Mouse (Mus musculus) neural tube, embryonic 13.5 days (tissue): ENCODE results near the gene Sds. TPM values are rescaled to one million over a fixed set of nuclear protein-coding genes. Genes with fewer than 3 reads are reported as not detected.
A peak's percentile ranks its signal among the peaks of the same experiment; 100 is the strongest.

Experiments
- ATAC-seq: fragments of 200-750 bp; cut with Nextera tagmentation; 2 replicates; pipeline ENCODE4 v1.8.0; 2017; ENCODE audit warnings: low read depth, mild to moderate bottlenecking, moderate TSS enrichment, moderate library complexity
- H3K27ac ChIP-seq: fragments of 300-500 bp; sonication (generic); replicated peaks from 2 replicates; pipeline ENCODE4 v1.5.1; 2015; ENCODE audit warnings: moderate library complexity, mild to moderate bottlenecking, inconsistent platforms
- H3K27me3 ChIP-seq: fragments of 300-500 bp; sonication (generic); 2 replicates; pipeline ENCODE4 v1.6.1; 2015; ENCODE audit warnings: mild to moderate bottlenecking, inconsistent platforms
- H3K36me3 ChIP-seq: fragments of 300-500 bp; sonication (generic); 2 replicates; pipeline ENCODE4 v1.6.1; 2015; ENCODE audit warnings: mild to moderate bottlenecking, inconsistent platforms
- H3K4me1 ChIP-seq: fragments of 300-500 bp; sonication (generic); replicated peaks from 2 replicates; pipeline ENCODE4 v1.6.1; 2015; ENCODE audit warnings: inconsistent platforms
- H3K4me2 ChIP-seq: fragments of 300-500 bp; sonication (generic); 2 replicates; pipeline ENCODE4 v1.6.1; 2015; ENCODE audit warnings: inconsistent platforms, mild to moderate bottlenecking, moderate library complexity
- H3K4me3 ChIP-seq: fragments of 300-500 bp; sonication (generic); 2 replicates; pipeline ENCODE4 v1.5.1; 2015; ENCODE audit warnings: mild to moderate bottlenecking, inconsistent platforms
- H3K9ac ChIP-seq: fragments of 300-500 bp; sonication (generic); 2 replicates; pipeline ENCODE4 v1.6.1; 2015; ENCODE audit warnings: moderate library complexity, mild to moderate bottlenecking, inconsistent platforms
- H3K9me3 ChIP-seq: fragments of 300-500 bp; sonication (generic); 2 replicates; pipeline ENCODE4 v1.6.1; 2016; ENCODE audit warnings: inconsistent platforms
- WGBS: fragments of 180-500 bp; shearing (Covaris S2); methylation state at CpG from one replicate; pipeline ENCODE4 v1.1.7; 2015; 5-methylcytosine and 5-hydroxymethylcytosine counted together
- polyA plus RNA-seq: library from polyadenylated mRNA; unstranded; fragments of >200 nt; fragmentation: Nextera tagmentation; extraction: Ambion mirVana; gene quantifications from 2 replicates; pipeline ENCODE4 v1.2.1, GENCODE M21; 2015

The Sds gene
- polyA plus RNA-seq, 1 experiment from 2014 or later, result not detected

- peaks cover 97% of the 10 kb centered on the region for H3K27me3 ChIP-seq
- ATAC-seq, result no peak
- H3K36me3 ChIP-seq, result peaks cover 5% of the 10 kb centered on the region
- peak overlapping the region; percentile 94 for H3K27ac ChIP-seq
- no peaks in the 10 kb centered on the region for H3K9me3 ChIP-seq
- under 1% methylated on average over 44 of the region's 44 CpGs for WGBS
- H3K4me2 ChIP-seq, result peak overlapping the region; percentile 68
- peak overlapping the region; percentile 92 for H3K9ac ChIP-seq
- peaks cover 38% of the 10 kb centered on the region for H3K4me1 ChIP-seq
- H3K4me3 ChIP-seq, result peak overlapping the region; percentile 59
These were observed 41.2 kb upstream of the Sds start for GRCm38 (mm10) chr5:120435006-120435681.

GRCm38 (mm10) chr5:120435731-120436501, 40.4 kb upstream of the Sds start:
- ATAC-seq, result no peak
- peaks cover 7% of the 10 kb centered on the region for H3K36me3 ChIP-seq
- peak overlapping the region; percentile 59 for H3K4me3 ChIP-seq
- H3K4me1 ChIP-seq, result peaks cover 42% of the 10 kb centered on the region
- peak overlapping the region; percentile 94 for H3K27ac ChIP-seq
- peak overlapping the region; percentile 68 for H3K4me2 ChIP-seq
- peaks cover 94% of the 10 kb centered on the region for H3K27me3 ChIP-seq
- H3K9me3 ChIP-seq, result no peaks in the 10 kb centered on the region
- peak overlapping the region; percentile 92 for H3K9ac ChIP-seq
- under 1% methylated on average over 47 of the region's 47 CpGs for WGBS

DNA sequence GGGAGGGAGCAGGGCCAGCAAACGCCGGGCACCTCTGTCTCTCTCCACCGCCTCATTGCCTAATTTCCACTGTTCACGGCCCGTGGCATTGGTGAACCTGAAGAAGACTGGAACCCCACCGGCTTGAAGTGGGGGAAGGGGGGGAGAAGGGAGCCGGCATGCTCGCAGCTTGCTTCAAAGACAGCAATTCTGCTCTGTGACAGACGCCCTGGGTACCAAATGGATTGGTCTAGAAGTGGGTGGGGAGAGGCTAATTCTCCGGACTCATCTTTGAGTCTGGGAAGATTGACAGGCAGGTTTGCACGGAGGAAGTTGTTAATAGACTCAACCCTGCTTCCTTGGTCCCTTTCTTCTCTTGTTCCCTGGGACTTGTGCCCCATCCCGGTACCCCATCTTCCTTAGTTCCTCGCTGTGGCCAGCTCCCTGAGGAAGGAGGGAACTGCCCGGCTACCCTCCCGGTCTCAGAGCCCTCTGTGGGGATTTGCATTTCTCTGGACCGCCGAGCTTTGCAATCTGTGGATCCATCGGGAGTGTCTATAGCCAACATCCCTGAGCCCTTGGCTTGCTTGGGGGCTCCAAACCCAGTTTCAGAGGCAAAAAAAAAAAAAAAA, 39.3 kb upstream of the Sds start:
- H3K4me3 ChIP-seq, result peak overlapping the region; percentile 59
- peak overlapping the region; percentile 94 for H3K27ac ChIP-seq
- peaks cover 39% of the 10 kb centered on the region for H3K4me1 ChIP-seq
- H3K9me3 ChIP-seq, result no peaks in the 10 kb centered on the region
- H3K36me3 ChIP-seq, result peaks cover 7% of the 10 kb centered on the region
- H3K9ac ChIP-seq, result peak overlapping the region; percentile 92
- H3K27me3 ChIP-seq, result peaks cover 84% of the 10 kb centered on the region
- peak overlapping the region; percentile 68 for H3K4me2 ChIP-seq
- under 1% methylated on average over 18 of the region's 18 CpGs for WGBS
- ATAC-seq, result no peak

- WGBS, result 2% methylated on average over 17 of the region's 17 CpGs
- peak overlapping the region; percentile 92 for H3K9ac ChIP-seq
- H3K27me3 ChIP-seq, result peaks cover 83% of the 10 kb centered on the region
- ATAC-seq, result no peak
- peak overlapping the region; percentile 68 for H3K4me2 ChIP-seq
- peak overlapping the region; percentile 94 for H3K27ac ChIP-seq
- H3K36me3 ChIP-seq, result peaks cover 7% of the 10 kb centered on the region
- H3K4me1 ChIP-seq, result peaks cover 38% of the 10 kb centered on the region
- no peaks in the 10 kb centered on the region for H3K9me3 ChIP-seq
- H3K4me3 ChIP-seq, result peak overlapping the region; percentile 59
These were observed 38.8 kb upstream of the Sds start for GRCm38 (mm10) chr5:120437539-120437938.

- Histone ChIP-seq H3K27me3 (peaks cover 83% of the 10 kb centered on the region), H3K36me3 (peaks cover 7% of the 10 kb centered on the region), H3K27ac (peak overlapping the region; percentile 94), H3K4me1 (peaks cover 38% of the 10 kb centered on the region), H3K4me3 (peak overlapping the region; percentile 59), H3K9ac (peak overlapping the region; percentile 92), H3K4me2 (peak overlapping the region; percentile 68), H3K9me3 (no peaks in the 10 kb centered on the region)
- ATAC-seq, result no peak
- WGBS, result 0% methylated on average over 32 of the region's 33 CpGs
These were observed 38.3 kb upstream of the Sds start for GRCm38 (mm10) chr5:120437986-120438385.

- H3K36me3 ChIP-seq, result peaks cover 7% of the 10 kb centered on the region
- peak overlapping the region; percentile 94 for H3K27ac ChIP-seq
- no peaks in the 10 kb centered on the region for H3K9me3 ChIP-seq
- H3K9ac ChIP-seq, result peak overlapping the region; percentile 92
- whole genome bisulfite sequencing, result 1% methylated on average over 13 of the region's 13 CpGs
- peaks cover 80% of the 10 kb centered on the region for H3K27me3 ChIP-seq
- H3K4me1 ChIP-seq, result peaks cover 38% of the 10 kb centered on the region
- peak overlapping the region; percentile 59 for H3K4me3 ChIP-seq
- no peak for ATAC-seq
- H3K4me2 ChIP-seq, result peak overlapping the region; percentile 68
These were observed 37.9 kb upstream of the Sds start for GRCm38 (mm10) chr5:120438469-120438868.

- 2% methylated on average over 27 of the region's 27 CpGs for WGBS
- peaks cover 76% of the 10 kb centered on the region for H3K27me3 ChIP-seq
These were observed 37.2 kb upstream of the Sds start for GRCm38 (mm10) chr5:120438991-120439710.

GRCm38 (mm10) chr5:120439887-120440670, 36.2 kb upstream of the Sds start:
- Histone ChIP-seq H3K27ac (peak overlapping the region; percentile 94), H3K4me2 (peak overlapping the region; percentile 68), H3K4me1 (peaks cover 38% of the 10 kb centered on the region), H3K4me3 (peak overlapping the region; percentile 59), H3K36me3 (peaks cover 7% of the 10 kb centered on the region), H3K27me3 (peaks cover 76% of the 10 kb centered on the region), H3K9me3 (no peaks in the 10 kb centered on the region), H3K9ac (peak overlapping the region; percentile 92)
- peak; percentile 32; the same call in 1 of the 2 replicates for ATAC-seq
- WGBS, result 1% methylated on average over 61 of the region's 61 CpGs

More at GRCm38 (mm10) chr5:120438991-120439710, 37.2 kb upstream of the Sds start:
- Histone ChIP-seq H3K36me3 (peaks cover 7% of the 10 kb centered on the region), H3K4me1 (peaks cover 38% of the 10 kb centered on the region), H3K27ac (peak overlapping the region; percentile 94), H3K4me3 (peak overlapping the region; percentile 59), H3K9ac (peak overlapping the region; percentile 92), H3K9me3 (no peaks in the 10 kb centered on the region), H3K4me2 (peak overlapping the region; percentile 68)
- no peak for ATAC-seq

GRCm38 (mm10) chr5:120440733-120441132, 35.6 kb upstream of the Sds start:
- Histone ChIP-seq H3K36me3 (peaks cover 7% of the 10 kb centered on the region), H3K4me3 (peak overlapping the region; percentile 59), H3K9ac (peak overlapping the region; percentile 92), H3K27me3 (peaks cover 73% of the 10 kb centered on the region), H3K4me2 (peak overlapping the region; percentile 68), H3K27ac (peak overlapping the region; percentile 94), H3K9me3 (no peaks in the 10 kb centered on the region), H3K4me1 (peaks cover 36% of the 10 kb centered on the region)
- 4% methylated on average over 14 of the region's 14 CpGs for WGBS
- ATAC-seq, result peak; percentile 72

- 0 out of 2 replicates have a peak overlapping the region, but pooled peaks have one; percentile 3 for H3K4me2 ChIP-seq
- peak; percentile 32; the same call in 1 of the 2 replicates for ATAC-seq
- H3K4me3 ChIP-seq, result no peak overlapping the region
- peaks cover 27% of the 10 kb centered on the region for H3K27me3 ChIP-seq
- no peaks in the 10 kb centered on the region for H3K36me3 ChIP-seq
- peak overlapping the region; percentile 42 for H3K27ac ChIP-seq
- 34% methylated on average over 13 of the region's 13 CpGs for WGBS
- peaks cover 9% of the 10 kb centered on the region for H3K4me1 ChIP-seq
- peak overlapping the region; percentile 26; the same call in 1 of the 2 replicates for H3K9ac ChIP-seq
- H3K9me3 ChIP-seq, result no peaks in the 10 kb centered on the region
These were observed 29.0 kb upstream of the Sds start for GRCm38 (mm10) chr5:120447305-120447704.
